Mouse (Mus musculus) MEL (cell line): Measurements from ENCODE around the gene Lrp11. TPM values are rescaled to one million over a fixed set of nuclear protein-coding genes. Genes with fewer than 3 reads are reported as not detected.

Experiments
- DNase-seq: peaks from one replicate; pipeline ENCODE4 v3.0.0; 2011; ENCODE audit warnings: low read depth, low spot score
- H3K27ac ChIP-seq: 2 replicates; pipeline ENCODE4 v1.5.1; 2012; ENCODE audit warnings: low read depth, mild to moderate bottlenecking, control low read depth, low read length, moderate library complexity; ENCODE audit not compliant: control insufficient read depth
- H3K27me3 ChIP-seq, 2 experiments: fragments of 150-350 bp in 1 of 2; sonication (generic) in 1 of 2; 2 replicates each; pipeline ENCODE4 v1.6.1; 2012; ENCODE audit warnings: low read length in 2 of 2, mild to moderate bottlenecking in 2 of 2, improper control_type of control experiment in 1 of 2, moderate library complexity in 1 of 2; ENCODE audit not compliant: insufficient read depth in 2 of 2, control insufficient read depth in 1 of 2
- H3K36me3 ChIP-seq, 2 experiments: 2 replicates each; pipeline ENCODE4 v1.6.1; 2012 to 2014; ENCODE audit warnings: low read length in 2 of 2, improper control_type of control experiment in 1 of 2, inconsistent platforms in 1 of 2, mild to moderate bottlenecking in 1 of 2; ENCODE audit not compliant: insufficient read depth in 2 of 2, control insufficient read depth in 1 of 2
- H3K4me1 ChIP-seq, 2 experiments: fragments of 150-350 bp in 1 of 2; sonication (generic) in 1 of 2; 2 replicates each; pipeline ENCODE4 v1.6.1; 2012; ENCODE audit warnings: low read length in 2 of 2, improper control_type of control experiment in 1 of 2, mild to moderate bottlenecking in 1 of 2; ENCODE audit not compliant: insufficient read depth in 2 of 2, control insufficient read depth in 1 of 2
- H3K4me3 ChIP-seq, 2 experiments: fragments of 150-350 bp in 1 of 2; sonication (generic) in 1 of 2; 2 replicates each; pipeline ENCODE4 v1.5.1; 2012; ENCODE audit warnings: low read depth in 2 of 2, low read length in 2 of 2, mild to moderate bottlenecking in 2 of 2, moderate library complexity in 2 of 2, control low read depth in 1 of 2, improper control_type of control experiment in 1 of 2; ENCODE audit not compliant: control insufficient read depth in 1 of 2, insufficient read depth in 1 of 2
- H3K79me2 ChIP-seq: 2 replicates; pipeline ENCODE4 v1.6.1; 2012; ENCODE audit warnings: mild to moderate bottlenecking, low read length, moderate library complexity; ENCODE audit not compliant: control insufficient read depth, poor library complexity, insufficient read depth
- H3K9ac ChIP-seq: 2 replicates; pipeline ENCODE4 v1.6.1; 2012; ENCODE audit warnings: low read depth, mild to moderate bottlenecking, control low read depth, low read length, moderate library complexity; ENCODE audit not compliant: control insufficient read depth, poor library complexity, severe bottlenecking
- H3K9me3 ChIP-seq: fragments of 150-350 bp; sonication (generic); replicated peaks from 2 replicates; pipeline ENCODE4 v1.6.1; 2012; ENCODE audit warnings: mild to moderate bottlenecking, low read length, improper control_type of control experiment, moderate library complexity; ENCODE audit not compliant: insufficient read depth
- BHLHE40 ChIP-seq: IDR thresholded peaks from 2 replicates; pipeline ENCODE4 v1.6.1; 2012; ENCODE audit warnings: low read depth, mild to moderate bottlenecking, inconsistent platforms, low read length, improper control_type of control experiment, borderline replicate concordance
- CHD2 ChIP-seq: IDR thresholded peaks from 2 replicates; pipeline ENCODE4 v1.6.1; 2011; ENCODE audit warnings: low read length, improper control_type of control experiment
- CTCF ChIP-seq, 3 experiments: IDR thresholded peaks in 2 of 3; conservative IDR thresholded peaks in 1 of 3; 2 replicates each; pipeline ENCODE4 v1.5.1; 2011 to 2012; ENCODE audit warnings: low read length in 3 of 3, low read depth in 2 of 3, mild to moderate bottlenecking in 2 of 3, improper control_type of control experiment in 1 of 3, inconsistent platforms in 1 of 3, mixed read lengths in 1 of 3, moderate library complexity in 1 of 3; ENCODE audit not compliant: control insufficient read depth in 1 of 3, insufficient read depth in 1 of 3, poor library complexity in 1 of 3, severe bottlenecking in 1 of 3
- E2F4 ChIP-seq: IDR thresholded peaks from 2 replicates; pipeline ENCODE4 v1.6.1; 2011; ENCODE audit warnings: low read depth, low read length, improper control_type of control experiment, borderline replicate concordance
- EP300 ChIP-seq, 2 experiments: IDR thresholded peaks; 2 replicates each; pipeline ENCODE4 v1.6.1; 2011; ENCODE audit warnings: improper control_type of control experiment in 2 of 2, low read length in 2 of 2, low read depth in 1 of 2, mild to moderate bottlenecking in 1 of 2
- GATA1 ChIP-seq: IDR thresholded peaks from 2 replicates; pipeline ENCODE4 v1.6.1; 2011; ENCODE audit warnings: low read depth, low read length, improper control_type of control experiment
- KAT2A ChIP-seq: conservative IDR thresholded peaks from 2 replicates; pipeline ENCODE4 v1.6.1; 2012; ENCODE audit warnings: low read depth, low read length, improper control_type of control experiment, inconsistent platforms
- MAFK ChIP-seq: IDR thresholded peaks from 2 replicates; pipeline ENCODE4 v1.6.1; 2011; ENCODE audit warnings: low read depth, mild to moderate bottlenecking, low read length, improper control_type of control experiment, borderline replicate concordance
- MAX ChIP-seq: IDR thresholded peaks from 2 replicates; pipeline ENCODE4 v1.6.1; 2011; ENCODE audit warnings: low read length, improper control_type of control experiment
- MAZ ChIP-seq: IDR thresholded peaks from 2 replicates; pipeline ENCODE4 v1.6.1; 2012; ENCODE audit warnings: low read depth, mild to moderate bottlenecking, inconsistent platforms, low read length, improper control_type of control experiment
- MEF2A ChIP-seq: IDR thresholded peaks from 2 replicates; pipeline ENCODE4 v1.6.1; 2014; ENCODE audit warnings: low read depth, mild to moderate bottlenecking, inconsistent platforms, low read length, improper control_type of control experiment; ENCODE audit not compliant: poor library complexity, insufficient replicate concordance, severe bottlenecking; ENCODE audit errors: extremely low read depth
- MXI1 ChIP-seq: IDR thresholded peaks from 2 replicates; pipeline ENCODE4 v1.6.1; 2011; ENCODE audit warnings: mild to moderate bottlenecking, low read depth, low read length, improper control_type of control experiment
- MYB ChIP-seq: IDR thresholded peaks from 2 replicates; pipeline ENCODE4 v1.6.1; 2011; ENCODE audit warnings: mild to moderate bottlenecking, low read depth, low read length, improper control_type of control experiment
- POLR2A ChIP-seq, 2 experiments: IDR thresholded peaks; 2 replicates each; pipeline ENCODE4 v1.6.1; 2011 to 2012; ENCODE audit warnings: low read length in 2 of 2, mild to moderate bottlenecking in 2 of 2, control low read depth in 1 of 2, improper control_type of control experiment in 1 of 2, low read depth in 1 of 2, moderate library complexity in 1 of 2; ENCODE audit not compliant: control insufficient read depth in 1 of 2, insufficient read depth in 1 of 2, poor library complexity in 1 of 2
- RAD21 ChIP-seq: IDR thresholded peaks from 2 replicates; pipeline ENCODE4 v1.6.1; 2011; ENCODE audit warnings: mild to moderate bottlenecking, low read depth, low read length, improper control_type of control experiment
- SIN3A ChIP-seq: IDR thresholded peaks from 2 replicates; pipeline ENCODE4 v1.6.1; 2012; ENCODE audit warnings: low read length, improper control_type of control experiment, inconsistent platforms
- SMC3 ChIP-seq: IDR thresholded peaks from 2 replicates; pipeline ENCODE4 v1.6.1; 2011; ENCODE audit warnings: low read depth, low read length, improper control_type of control experiment
- TBP ChIP-seq: IDR thresholded peaks from 2 replicates; pipeline ENCODE4 v1.8.0; 2011; ENCODE audit warnings: low read depth, low read length, improper control_type of control experiment
- USF1 ChIP-seq: IDR thresholded peaks from 2 replicates; pipeline ENCODE4 v1.6.1; 2014; ENCODE audit warnings: low read depth, mild to moderate bottlenecking, inconsistent platforms, low read length, improper control_type of control experiment, moderate library complexity
- ZC3H11A ChIP-seq: IDR thresholded peaks from 2 replicates; pipeline ENCODE4 v1.6.1; 2012; ENCODE audit warnings: low read depth, mild to moderate bottlenecking, inconsistent platforms, low read length, improper control_type of control experiment
- ZMIZ1 ChIP-seq: IDR thresholded peaks from 2 replicates; pipeline ENCODE4 v1.6.1; 2012; ENCODE audit warnings: low read depth, mild to moderate bottlenecking, inconsistent platforms, low read length, improper control_type of control experiment, moderate library complexity
- ZNF384 ChIP-seq: IDR thresholded peaks from 2 replicates; pipeline ENCODE4 v1.6.1; 2012; ENCODE audit warnings: low read depth, mild to moderate bottlenecking, inconsistent platforms, low read length, improper control_type of control experiment
- polyA plus RNA-seq, 2 experiments: library from polyadenylated mRNA; stranded (reverse) in 1 of 2; unstranded in 1 of 2; fragments of >175 nt in 1 of 2; fragments of >200 nt in 1 of 2; gene quantifications; 2 replicates each; pipeline versions ENCODE4 v1.2.1 to v1.2.4; 2012; ENCODE audit warnings: low replicate concordance in 2 of 2, low read depth in 1 of 2; ENCODE audit not compliant: insufficient read length in 2 of 2, insufficient read depth in 1 of 2, missing spikeins in 1 of 2
- total RNA-seq: library from RNA; depleted of rRNA; stranded (reverse); fragments of 300-350 nt; gene quantifications from 2 replicates; pipeline ENCODE4 v1.2.3, GENCODE M21; 2012

Gene Lrp11
- total and polyA plus RNA-seq, 3 experiments = 0.92 to 1.0 TPM; not detected in 1

- Histone ChIP-seq H3K27ac (no peak overlapping the region), H3K79me2 (no peaks in the 10 kb centered on the region), H3K9me3 (no peaks in the 10 kb centered on the region), H3K9ac (no peak overlapping the region), H3K4me3 (no peak overlapping the region), H3K4me1 (peaks cover 7% of the 10 kb centered on the region in 2 experiments), H3K36me3 (no peaks in the 10 kb centered on the region; a peak in 1 of 4 replicates)
- no peak for DNase-seq
- TF ChIP-seq EP300 (IDR thresholded peaks at IDR 0.05; ENCODE audit: low read depth in 1 of 2, low read length in 2 of 2) (no peak), TBP (no peak), POLR2A (IDR thresholded peaks at IDR 0.05; ENCODE audit: control insufficient read depth in 1 of 2, insufficient read depth in 1 of 2, low read depth in 1 of 2, low read length in 2 of 2, poor library complexity in 1 of 2) (no peak), SIN3A (no peak), E2F4 (no peak), MYB (no peak), CTCF (IDR thresholded peaks at IDR 0.05 in 2 of 3, conservative IDR thresholded peaks at IDR 0.05 in 1 of 3; ENCODE audit: control insufficient read depth in 1 of 3, insufficient read depth in 1 of 3, low read depth in 2 of 3, low read length in 3 of 3, poor library complexity in 1 of 3, severe bottlenecking in 1 of 3) (no peak), ZNF384 (no peak), ZC3H11A (no peak)
- TF ChIP-seq, all 39 proteins: peak for 0
- no peaks in the 10 kb centered on the region for H3K27me3 ChIP-seq
These were observed 32.8 kb downstream of the Lrp11 start for GRCm38 (mm10) chr10:7622378-7622777.

GRCm38 (mm10) chr10:7623861-7624518 lies 34.4 kb downstream of the Lrp11 start:
- H3K79me2 ChIP-seq = no peaks in the 10 kb centered on the region
- H3K36me3 ChIP-seq = no peaks in the 10 kb centered on the region; a peak in 2 of 4 replicates
- no peak overlapping the region for H3K9ac ChIP-seq
- no peaks in the 10 kb centered on the region for H3K27me3 ChIP-seq
- TF ChIP-seq MXI1 = peak; percentile 51; the same call in 1 of the 2 replicates
- no peak for TF ChIP-seq RAD21
- TF ChIP-seq GATA1 = peak; percentile 55
- TF ChIP-seq USF1 = peak; percentile 26; the same call in 1 of the 2 replicates
- H3K27ac ChIP-seq = no peak overlapping the region
- H3K9me3 ChIP-seq = no peaks in the 10 kb centered on the region
- peaks cover 7% of the 10 kb centered on the region in 2 experiments for H3K4me1 ChIP-seq
- no peak overlapping the region for H3K4me3 ChIP-seq
- peak; percentile 21 for DNase-seq

GRCm38 (mm10) chr10:7629092-7629491 lies 39.5 kb downstream of the Lrp11 start:
- Histone ChIP-seq H3K79me2 (no peaks in the 10 kb centered on the region), H3K9ac (no peak overlapping the region), H3K27ac (no peak overlapping the region), H3K4me3 (no peak overlapping the region), H3K36me3 (peaks cover 0 to 10% of the 10 kb centered on the region in 2 experiments)
- TF ChIP-seq MYB (no peak), E2F4 (no peak), MEF2A (no peak), CHD2 (no peak), KAT2A (no peak), RAD21 (no peak), MAX (no peak), ZMIZ1 (no peak), MAFK (no peak), BHLHE40 (no peak), SMC3 (no peak), POLR2A (IDR thresholded peaks at IDR 0.05; ENCODE audit: control insufficient read depth in 1 of 2, insufficient read depth in 1 of 2, low read depth in 1 of 2, low read length in 2 of 2, poor library complexity in 1 of 2) (no peak), GATA1 (no peak), MAZ (no peak), USF1 (no peak)
- TF ChIP-seq, all 39 proteins: peak for 0
- H3K27me3 ChIP-seq = no peaks in the 10 kb centered on the region
- peaks cover 2 to 5% of the 10 kb centered on the region in 2 experiments for H3K4me1 ChIP-seq
- no peak for DNase-seq
- H3K9me3 ChIP-seq = no peaks in the 10 kb centered on the region
